Mouse (Mus musculus) 416B (cell line): ENCODE results near the gene Kctd11.

Experiments
- DNase-seq: peaks from one replicate; pipeline ENCODE4 v3.0.0; 2011; ENCODE audit warnings: low read depth

Kctd11 gene

DNA sequence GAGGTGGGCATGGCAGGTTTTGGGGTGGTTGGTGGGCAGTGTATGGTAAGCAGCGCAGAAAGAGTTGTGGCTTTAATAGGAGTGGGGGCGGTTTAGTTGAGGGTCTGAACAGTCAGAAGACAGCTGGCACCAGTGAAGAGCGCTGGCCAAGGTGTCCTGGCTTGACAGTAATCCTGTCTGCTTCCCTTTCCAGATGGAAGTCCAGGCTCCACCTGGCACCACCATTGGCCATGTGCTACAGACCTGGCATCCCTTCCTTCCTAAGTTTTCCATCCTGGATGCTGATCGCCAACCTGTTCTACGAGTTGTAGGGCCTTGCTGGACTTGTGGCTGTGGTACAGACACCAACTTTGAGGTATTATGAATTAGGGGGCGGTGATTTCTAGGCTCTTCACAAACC lies 33.2 kb downstream of the Kctd11 start:
- DNase-seq, result no peak

DNA sequence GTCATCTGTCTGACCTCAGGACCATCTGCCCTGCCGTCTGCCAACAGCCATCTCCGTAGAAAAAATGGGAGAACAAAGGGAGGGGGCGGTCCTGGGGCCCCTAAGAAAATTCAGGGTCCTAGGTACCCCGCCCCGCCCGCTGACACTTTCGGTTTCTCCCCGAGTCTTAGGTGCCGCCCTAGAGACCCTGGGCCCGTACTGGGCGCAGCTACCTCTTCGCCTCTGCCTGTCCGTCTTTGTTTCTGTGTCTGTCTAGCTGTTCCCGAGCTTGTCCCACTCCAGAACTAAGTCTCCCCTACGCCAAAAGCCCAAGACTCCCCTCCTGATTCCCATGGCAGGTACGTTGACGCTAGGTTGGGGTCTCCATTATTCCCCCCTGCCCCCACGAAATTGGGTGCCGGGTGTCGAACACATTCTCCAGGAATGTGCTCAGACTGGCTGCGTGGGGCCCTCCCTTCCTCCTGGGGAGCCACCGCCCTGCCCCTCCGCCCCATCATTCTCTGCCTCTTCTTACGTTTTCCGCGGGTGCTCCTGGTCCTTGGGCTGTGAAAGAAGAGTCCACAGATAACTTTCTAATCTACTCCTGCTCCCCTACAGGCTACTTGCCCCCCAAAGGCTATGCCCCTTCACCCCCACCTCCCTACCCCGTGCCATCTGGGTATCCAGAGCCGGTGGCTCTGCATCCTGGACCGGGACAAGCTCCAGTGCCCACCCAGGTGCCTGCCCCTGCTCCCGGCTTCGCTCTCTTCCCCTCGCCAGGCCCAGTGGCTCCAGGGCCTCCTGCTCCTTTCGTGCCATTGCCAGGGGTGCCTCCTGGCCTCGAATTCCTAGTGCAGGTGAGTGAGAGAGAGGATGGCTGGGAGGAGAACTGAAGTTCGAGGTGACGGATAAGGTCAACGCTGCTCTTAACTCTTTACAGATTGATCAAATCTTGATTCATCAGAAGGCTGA lies 34.2 kb downstream of the Kctd11 start:
- no peak for DNase-seq

DNA sequence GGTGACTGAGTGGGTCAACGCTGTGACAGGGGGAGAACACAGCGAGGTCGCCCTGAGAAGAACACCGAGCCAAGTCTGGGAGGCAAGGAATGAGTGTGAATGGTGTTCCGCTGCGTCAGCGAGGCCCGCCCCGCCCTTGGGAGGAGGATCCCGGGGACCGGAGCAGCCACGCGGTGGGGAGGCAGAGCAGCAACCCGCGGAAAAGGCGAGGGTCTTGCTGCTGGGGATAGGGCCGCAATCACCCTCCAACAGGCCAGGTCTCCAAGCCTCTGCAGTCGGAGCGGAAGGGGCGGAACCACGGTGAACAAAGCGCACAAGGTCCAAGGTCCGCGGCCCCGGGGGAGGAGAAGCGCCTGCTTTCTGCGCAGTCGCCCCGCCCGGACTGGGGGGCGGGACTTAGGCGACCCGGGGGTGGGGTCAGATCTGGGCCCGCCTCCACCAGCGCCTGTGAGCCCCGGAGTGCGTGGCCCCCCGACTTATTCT lies 35.0 kb downstream of the Kctd11 start, which contains the start of gene Plscr3:
Gene Plscr3 (plus strand): TSS at position 179 of the 483 bp plus-strand sequence.
- DNase-seq, result peak; percentile 94

DNA sequence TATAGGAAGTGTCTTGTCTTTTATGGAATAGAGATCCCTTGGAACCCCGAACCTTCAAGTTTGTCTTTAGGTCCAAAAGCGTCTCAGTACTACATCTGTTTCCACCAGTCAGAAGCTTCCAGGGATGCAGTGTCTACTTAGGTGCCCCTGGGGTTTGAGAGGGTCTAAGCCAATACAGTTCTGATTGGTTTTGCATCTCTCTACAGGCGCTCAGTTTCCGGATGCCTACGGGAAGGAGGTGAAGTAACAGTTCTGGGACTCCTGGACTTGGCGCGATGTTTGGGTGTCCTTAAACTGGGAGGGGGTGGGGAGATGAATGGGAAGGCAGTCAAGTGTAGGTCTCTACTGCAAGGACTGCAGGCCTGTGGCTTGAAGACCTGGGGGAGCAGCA lies 42.5 kb downstream of the Kctd11 start:
- peak; percentile 72 for DNase-seq

DNA sequence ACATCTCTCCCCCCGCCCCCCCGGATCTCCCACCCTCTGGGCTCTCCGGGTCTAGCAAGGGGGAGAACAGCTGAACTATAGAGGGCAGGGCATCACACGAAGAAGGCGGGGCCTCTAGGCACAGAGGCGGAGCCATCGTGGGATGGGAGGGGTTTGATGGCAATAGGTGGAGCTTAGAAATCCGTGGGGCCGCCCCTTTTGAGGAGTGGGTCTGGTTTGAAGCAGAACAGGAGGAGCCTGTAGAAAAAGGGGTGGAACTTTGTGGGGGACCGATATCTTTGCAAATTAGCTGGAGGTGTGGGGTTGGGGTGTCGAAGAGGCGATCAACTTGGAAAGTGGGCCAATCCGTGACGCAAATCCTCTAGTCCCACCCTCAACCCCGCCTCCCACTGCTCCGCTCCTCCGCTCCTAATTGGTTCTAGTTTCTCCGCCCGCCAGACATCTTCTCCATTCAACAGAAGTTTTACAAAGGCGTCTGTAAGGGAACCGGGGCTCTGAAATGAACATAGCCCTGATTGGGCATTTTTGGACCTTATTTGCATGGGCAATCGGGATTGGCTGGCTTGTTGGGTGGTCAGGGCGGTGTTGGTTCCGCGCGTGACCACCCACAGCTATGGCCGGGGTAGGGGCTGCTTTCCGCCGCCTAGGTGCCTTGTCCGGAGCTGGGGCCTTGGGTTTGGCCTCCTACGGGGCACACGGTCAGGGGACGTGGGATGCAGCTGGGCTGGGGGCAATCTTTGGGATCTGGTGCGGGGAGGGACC lies 43.1 kb downstream of the Kctd11 start, which contains the start of gene Tmem256:
Gene Tmem256 (plus strand): TSS at position 563 of the 762 bp plus-strand sequence.
- peak; percentile 100 for DNase-seq

DNA sequence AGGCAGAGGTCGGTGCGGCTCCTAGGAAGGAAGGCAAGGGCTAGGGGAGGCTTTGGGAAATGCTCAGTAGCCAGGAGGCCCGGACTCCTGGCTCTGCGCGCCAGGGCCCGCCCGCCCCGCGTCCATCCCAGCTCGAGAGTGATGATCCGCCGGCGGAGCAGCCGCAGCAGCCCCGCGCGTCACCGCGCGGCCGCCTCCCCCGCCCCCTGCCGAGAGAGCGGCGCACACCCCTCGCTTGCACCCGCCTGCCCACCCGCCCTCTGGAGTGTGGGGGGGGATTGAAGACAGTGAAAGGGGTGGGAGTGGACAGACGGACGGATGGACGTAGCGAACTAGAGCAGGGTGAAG lies 43.6 kb downstream of the Kctd11 start, which contains the start of gene Nlgn2:
Gene Nlgn2 (minus strand): TSS at position 181 of the 348 bp plus-strand sequence.
- no peak for DNase-seq

DNA sequence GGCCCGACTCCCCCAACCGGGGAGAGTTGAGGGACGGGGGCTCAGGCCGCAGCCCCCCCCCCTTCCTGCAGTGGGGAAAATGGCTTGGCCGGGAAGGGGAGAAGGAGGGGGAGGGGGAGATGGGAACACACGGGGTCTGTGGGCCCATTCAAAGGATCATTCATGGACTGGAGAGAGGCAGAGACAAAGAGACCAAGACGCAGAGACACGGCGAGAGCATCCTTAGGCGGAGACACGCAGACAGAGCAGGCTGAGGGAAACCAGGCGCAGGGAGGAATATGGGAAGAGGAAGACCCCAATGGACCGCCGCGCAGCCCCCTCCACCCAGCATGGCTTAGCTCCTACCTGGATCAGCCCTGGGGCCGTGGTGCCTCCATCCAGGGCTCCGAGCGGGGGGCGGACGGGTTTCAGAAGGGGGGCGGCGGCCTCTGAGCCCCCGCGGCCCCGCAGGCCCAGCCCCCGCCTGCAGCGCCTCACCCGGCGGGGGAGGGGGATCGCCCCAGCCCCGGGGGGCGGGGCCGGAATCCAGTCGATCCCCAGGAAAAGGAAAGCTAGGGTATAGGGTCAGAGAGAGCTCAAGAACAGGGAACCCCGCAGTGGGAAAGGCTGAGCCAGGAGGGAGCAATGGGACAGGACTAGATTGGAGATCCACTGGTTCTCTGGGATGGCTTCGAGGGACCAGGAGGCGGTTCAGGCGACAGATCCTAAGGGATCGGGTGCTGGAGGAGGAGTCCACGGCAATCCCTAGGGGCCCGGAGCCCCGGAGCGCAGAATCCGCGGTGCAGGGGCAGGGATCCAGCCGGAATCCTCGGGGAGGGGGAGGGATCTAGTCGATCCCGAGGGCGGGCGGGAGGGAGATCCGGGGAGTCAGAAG lies 44.3 kb downstream of the Kctd11 start:
- DNase-seq, result peak; percentile 24

- DNase-seq, result no peak
These were observed 45.3 kb downstream of the Kctd11 start for GRCm38 (mm10) chr11:69835966-69836335.

DNA sequence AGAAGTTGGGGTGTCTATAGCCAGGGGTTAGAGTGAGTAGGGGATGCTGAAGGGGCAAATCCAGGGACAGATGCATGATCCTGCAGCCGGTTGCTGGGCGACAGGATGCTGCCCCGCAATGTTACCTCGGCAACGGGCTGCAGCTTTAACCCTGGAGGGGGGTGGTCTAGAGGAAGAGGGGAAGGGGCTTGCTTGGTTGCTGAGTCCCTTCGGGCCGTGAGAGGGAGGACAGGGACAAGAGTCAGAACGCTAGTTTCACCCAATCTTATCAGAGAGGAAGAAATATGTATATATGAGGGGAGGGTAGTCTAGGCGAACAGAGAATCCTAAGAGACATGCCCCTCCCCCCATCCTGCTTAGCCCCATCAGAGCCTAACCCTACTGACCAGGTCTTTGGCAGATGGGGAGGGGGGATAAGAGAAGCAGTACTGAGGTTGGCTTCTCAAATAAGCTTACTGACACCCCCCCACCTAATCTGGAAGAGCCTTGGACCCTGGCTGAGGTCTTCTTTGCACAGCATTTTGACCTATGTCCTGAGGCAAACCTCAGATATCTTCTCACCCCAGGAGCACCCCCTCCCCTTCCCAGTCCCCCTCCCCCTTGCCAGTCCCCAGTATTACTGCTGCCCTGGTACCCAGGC lies 45.8 kb downstream of the Kctd11 start:
- DNase-seq, result no peak

GRCm38 (mm10) chr11:69834001-69834549 lies 47.1 kb downstream of the Kctd11 start:
- no peak for DNase-seq

DNA sequence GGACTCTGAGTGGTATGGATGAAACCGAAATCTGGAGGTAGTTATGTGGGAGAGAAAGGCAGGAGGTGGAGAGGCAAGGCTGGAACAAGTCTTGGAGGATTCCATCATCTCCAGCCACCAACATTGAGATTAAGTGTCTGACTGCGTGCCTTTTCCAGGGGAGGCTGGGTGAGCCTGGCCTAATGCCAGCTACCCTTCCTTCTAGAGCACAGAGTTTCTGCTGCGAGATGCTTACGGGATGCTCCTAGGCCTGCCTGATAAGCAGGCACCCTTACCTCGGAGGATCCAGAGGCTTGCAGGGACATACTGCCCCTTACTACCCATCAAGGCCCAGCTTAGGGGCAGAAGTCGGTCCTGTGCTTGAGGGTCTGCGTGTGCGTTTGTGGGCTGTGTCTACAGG lies 47.7 kb downstream of the Kctd11 start:
- no peak for DNase-seq

- no peak for DNase-seq
These were observed 52.4 kb downstream of the Kctd11 start for GRCm38 (mm10) chr11:69828832-69829231.
